Mouse (Mus musculus): ENCODE results near the gene Calm3. TPM values are rescaled to one million over a fixed set of nuclear protein-coding genes. Genes with fewer than 3 reads are reported as not detected.

Gene Calm3
- total and polyA plus RNA-seq, 2 experiments from 2014 or later, result 441 to 2,018 TPM

GRCm38 (mm10) chr7:16874190-16874589 is 49.7 kb downstream of the Calm3 start:
- no peak overlapping the region for H3K9ac ChIP-seq (replicated peaks; ENCODE audit: low read length)
- WGBS, result 5% methylated on average over 17 of the region's 17 CpGs
- TF ChIP-seq CTCF (IDR thresholded peaks at IDR 0.05; ENCODE audit: low read depth), result peak; percentile 86

GRCm38 (mm10) chr7:16873392-16873791 is 50.5 kb downstream of the Calm3 start:
- no peaks in the 10 kb centered on the region for H3K9me3 ChIP-seq (ENCODE audit: low read length)
- TF ChIP-seq CTCF (IDR thresholded peaks at IDR 0.05; ENCODE audit: low read depth), result peak; percentile 26; the same call in 1 of the 2 replicates
- ATAC-seq (no peak), DNase-seq (ENCODE audit: low spot score) (no peak)
- WGBS, result 95% methylated on average over 4 of the region's 4 CpGs
- no peak overlapping the region for H3K27ac ChIP-seq
- H3K27me3 ChIP-seq (ENCODE audit: insufficient read depth, low read length), result no peaks in the 10 kb centered on the region
- H3K36me3 ChIP-seq (ENCODE audit: insufficient read depth, low read length), result no peaks in the 10 kb centered on the region
- H3K4me3 ChIP-seq (ENCODE audit: low read length), result no peak overlapping the region
- H3K9ac ChIP-seq (replicated peaks; ENCODE audit: low read length), result no peak overlapping the region
- peaks cover 5% of the 10 kb centered on the region for H3K4me1 ChIP-seq (ENCODE audit: insufficient read depth, low read length)
- peak overlapping the region; percentile 25; the same call in 1 of the 2 replicates for H3K4me2 ChIP-seq (ENCODE audit: low read depth, low read length)

More at GRCm38 (mm10) chr7:16874190-16874589, 49.7 kb downstream of the Calm3 start:
- H3K4me3 ChIP-seq (ENCODE audit: low read length), result peak overlapping the region; percentile 25
- ATAC-seq (no peak), DNase-seq (ENCODE audit: low spot score) (peak; percentile 81)
- H3K27me3 ChIP-seq (ENCODE audit: insufficient read depth, low read length), result no peaks in the 10 kb centered on the region
- peaks cover 5% of the 10 kb centered on the region for H3K4me1 ChIP-seq (ENCODE audit: insufficient read depth, low read length)
- peak overlapping the region; percentile 72 for H3K27ac ChIP-seq
- peak overlapping the region; percentile 25; the same call in 1 of the 2 replicates for H3K4me2 ChIP-seq (ENCODE audit: low read depth, low read length)
- no peaks in the 10 kb centered on the region for H3K36me3 ChIP-seq (ENCODE audit: insufficient read depth, low read length)
- no peaks in the 10 kb centered on the region for H3K9me3 ChIP-seq (ENCODE audit: low read length)

GRCm38 (mm10) chr7:16872478-16872877 is 51.4 kb downstream of the Calm3 start:
- WGBS, result 93% methylated on average over 9 of the region's 9 CpGs
- no peaks in the 10 kb centered on the region for H3K9me3 ChIP-seq (ENCODE audit: low read length)
- TF ChIP-seq CTCF (IDR thresholded peaks at IDR 0.05; ENCODE audit: low read depth), result no peak
- no peak for ATAC-seq
- H3K27me3 ChIP-seq (ENCODE audit: insufficient read depth, low read length), result no peaks in the 10 kb centered on the region
- H3K36me3 ChIP-seq (ENCODE audit: insufficient read depth, low read length), result no peaks in the 10 kb centered on the region
- no peak overlapping the region for H3K4me2 ChIP-seq (ENCODE audit: low read depth, low read length)
- no peak overlapping the region for H3K27ac ChIP-seq
- no peak for DNase-seq (ENCODE audit: low spot score)
- peaks cover 5% of the 10 kb centered on the region for H3K4me1 ChIP-seq (ENCODE audit: insufficient read depth, low read length)
- H3K4me3 ChIP-seq (ENCODE audit: low read length), result no peak overlapping the region
- H3K9ac ChIP-seq (replicated peaks; ENCODE audit: low read length), result no peak overlapping the region

GRCm38 (mm10) chr7:16871600-16871999 is 52.3 kb downstream of the Calm3 start:
- Histone ChIP-seq H3K27me3 (ENCODE audit: insufficient read depth, low read length) (no peaks in the 10 kb centered on the region), H3K9me3 (ENCODE audit: low read length) (no peaks in the 10 kb centered on the region), H3K36me3 (ENCODE audit: insufficient read depth, low read length) (no peaks in the 10 kb centered on the region), H3K9ac (replicated peaks; ENCODE audit: low read length) (no peak overlapping the region), H3K27ac (no peak overlapping the region), H3K4me2 (ENCODE audit: low read depth, low read length) (no peak overlapping the region), H3K4me1 (ENCODE audit: insufficient read depth, low read length) (no peaks in the 10 kb centered on the region; the same call in 1 of the 2 replicates), H3K4me3 (ENCODE audit: low read length) (no peak overlapping the region)
- WGBS, result 87% methylated on average over 10 of the region's 10 CpGs
- no peak for TF ChIP-seq CTCF (IDR thresholded peaks at IDR 0.05; ENCODE audit: low read depth)
- DNase-seq (ENCODE audit: low spot score) (no peak), ATAC-seq (no peak)

- DNase-seq (ENCODE audit: low spot score) (peak; percentile 97), ATAC-seq (peak; percentile 99)
- Histone ChIP-seq H3K9ac (replicated peaks; ENCODE audit: low read length) (peak overlapping the region; percentile 57; the same call in 1 of the 2 replicates), H3K27me3 (ENCODE audit: insufficient read depth, low read length) (no peaks in the 10 kb centered on the region), H3K27ac (peak overlapping the region; percentile 93), H3K4me2 (ENCODE audit: low read depth, low read length) (peak overlapping the region; percentile 61), H3K4me3 (ENCODE audit: low read length) (peak overlapping the region; percentile 38), H3K9me3 (ENCODE audit: low read length) (no peaks in the 10 kb centered on the region), H3K36me3 (ENCODE audit: insufficient read depth, low read length) (no peaks in the 10 kb centered on the region; the same call in 1 of the 2 replicates), H3K4me1 (ENCODE audit: insufficient read depth, low read length) (no peaks in the 10 kb centered on the region)
- WGBS, result 12% methylated on average over 16 of the region's 16 CpGs
- TF ChIP-seq CTCF (IDR thresholded peaks at IDR 0.05; ENCODE audit: low read depth), result no peak
These were observed 54.4 kb downstream of the Calm3 start for GRCm38 (mm10) chr7:16869497-16869896.

- Histone ChIP-seq H3K4me3 (ENCODE audit: low read length) (no peak overlapping the region), H3K27ac (no peak overlapping the region), H3K27me3 (ENCODE audit: insufficient read depth, low read length) (no peaks in the 10 kb centered on the region), H3K9me3 (ENCODE audit: low read length) (no peaks in the 10 kb centered on the region), H3K36me3 (ENCODE audit: insufficient read depth, low read length) (no peaks in the 10 kb centered on the region; the same call in 1 of the 2 replicates), H3K4me2 (ENCODE audit: low read depth, low read length) (no peak overlapping the region), H3K9ac (replicated peaks; ENCODE audit: low read length) (no peak overlapping the region), H3K4me1 (ENCODE audit: insufficient read depth, low read length) (no peaks in the 10 kb centered on the region)
- 95% methylated on average over 3 of the region's 3 CpGs for WGBS
- no peak for ATAC-seq
- TF ChIP-seq CTCF (IDR thresholded peaks at IDR 0.05; ENCODE audit: low read depth), result no peak
- DNase-seq (ENCODE audit: low spot score), result no peak
These were observed 56.4 kb downstream of the Calm3 start for GRCm38 (mm10) chr7:16867488-16867887.

Other genes starting within 250 kb of the Calm3 start
- not detected in 2 replicates for gene Ceacam15, start 248.4 kb downstream of the Calm3 start, total RNA-seq (2014; rRNA removed)
- not detected in 2 replicates for gene Ceacam15, start 248.4 kb downstream of the Calm3 start, polyA plus RNA-seq (2015; fragmentation: Nextera tagmentation; extraction: Ambion mirVana)
- not detected in 2 replicates for gene Ceacam9, start 202.2 kb downstream of the Calm3 start, total RNA-seq (2014; rRNA removed)
- 0.67 and 0.68 TPM in 2 replicates for gene Ceacam9, start 202.2 kb downstream of the Calm3 start, polyA plus RNA-seq (2015; fragmentation: Nextera tagmentation; extraction: Ambion mirVana)
- 556 and 619 TPM in 2 replicates for gene Ap2s1, start 185.7 kb downstream of the Calm3 start, total RNA-seq (2014; rRNA removed)
- gene Ap2s1, start 185.7 kb downstream of the Calm3 start, polyA plus RNA-seq (2015; fragmentation: Nextera tagmentation; extraction: Ambion mirVana), result 501 and 524 TPM in 2 replicates
- gene Slc1a5, start 142.8 kb downstream of the Calm3 start, total RNA-seq (2014; rRNA removed), result 18.1 and 19.2 TPM in 2 replicates
- 9.5 and 9.7 TPM in 2 replicates for gene Slc1a5, start 142.8 kb downstream of the Calm3 start, polyA plus RNA-seq (2015; fragmentation: Nextera tagmentation; extraction: Ambion mirVana)
- gene Strn4, start 108.2 kb downstream of the Calm3 start, total RNA-seq (2014; rRNA removed), result 234 and 248 TPM in 2 replicates
- 128 and 141 TPM in 2 replicates for gene Strn4, start 108.2 kb downstream of the Calm3 start, polyA plus RNA-seq (2015; fragmentation: Nextera tagmentation; extraction: Ambion mirVana)
- 63.1 and 73.8 TPM in 2 replicates for gene Fkrp, start 107.4 kb downstream of the Calm3 start, total RNA-seq (2014; rRNA removed)
- gene Fkrp, start 107.4 kb downstream of the Calm3 start, polyA plus RNA-seq (2015; fragmentation: Nextera tagmentation; extraction: Ambion mirVana), result 45.2 and 45.4 TPM in 2 replicates
- 4.3 and 5.4 TPM in 2 replicates for gene Prkd2, start 81.2 kb downstream of the Calm3 start, total RNA-seq (2014; rRNA removed)
- 4.3 and 4.8 TPM in 2 replicates for gene Prkd2, start 81.2 kb downstream of the Calm3 start, polyA plus RNA-seq (2015; fragmentation: Nextera tagmentation; extraction: Ambion mirVana)
- 85.9 and 95.6 TPM in 2 replicates for gene Dact3, start 48.8 kb downstream of the Calm3 start, total RNA-seq (2014; rRNA removed)
- gene Dact3, start 48.8 kb downstream of the Calm3 start, polyA plus RNA-seq (2015; fragmentation: Nextera tagmentation; extraction: Ambion mirVana), result 7.2 TPM in 2 replicates
- 4.1 TPM in 1 of 2 replicates, not detected in the other for gene Gng8, start 32.3 kb downstream of the Calm3 start, total RNA-seq (2014; rRNA removed)
- 0.62 and 4.7 TPM in 2 replicates for gene Gng8, start 32.3 kb downstream of the Calm3 start, polyA plus RNA-seq (2015; fragmentation: Nextera tagmentation; extraction: Ambion mirVana)
- gene Ptgir, start 17.6 kb downstream of the Calm3 start, total RNA-seq (2014; rRNA removed), result 0.18 and 0.21 TPM in 2 replicates
- gene Ptgir, start 17.6 kb downstream of the Calm3 start, polyA plus RNA-seq (2015; fragmentation: Nextera tagmentation; extraction: Ambion mirVana), result 0.05 TPM in 2 replicates
- 106 and 118 TPM in 2 replicates for gene Pnmal2, start 20.6 kb upstream of the Calm3 start, total RNA-seq (2014; rRNA removed)
- 138 and 139 TPM in 2 replicates for gene Pnmal2, start 20.6 kb upstream of the Calm3 start, polyA plus RNA-seq (2015; fragmentation: Nextera tagmentation; extraction: Ambion mirVana)
- gene Pnmal1, start 35.6 kb upstream of the Calm3 start, total RNA-seq (2014; rRNA removed), result 22.7 and 24.3 TPM in 2 replicates
- 40.9 and 41.2 TPM in 2 replicates for gene Pnmal1, start 35.6 kb upstream of the Calm3 start, polyA plus RNA-seq (2015; fragmentation: Nextera tagmentation; extraction: Ambion mirVana)
- gene Gm42372, start 59.0 kb upstream of the Calm3 start, total RNA-seq (2014; rRNA removed), result 36.9 and 41.7 TPM in 2 replicates
- gene Gm42372, start 59.0 kb upstream of the Calm3 start, polyA plus RNA-seq (2015; fragmentation: Nextera tagmentation; extraction: Ambion mirVana), result 8.2 and 8.9 TPM in 2 replicates
- gene Ccdc8, start 68.6 kb upstream of the Calm3 start, total RNA-seq (2014; rRNA removed), result 6.0 and 7.1 TPM in 2 replicates
- gene Ccdc8, start 68.6 kb upstream of the Calm3 start, polyA plus RNA-seq (2015; fragmentation: Nextera tagmentation; extraction: Ambion mirVana), result 3.0 and 3.6 TPM in 2 replicates
- 68.9 and 86.0 TPM in 2 replicates for gene Ppp5c, start 103.8 kb upstream of the Calm3 start, total RNA-seq (2014; rRNA removed)
- 140 and 143 TPM in 2 replicates for gene Ppp5c, start 103.8 kb upstream of the Calm3 start, polyA plus RNA-seq (2015; fragmentation: Nextera tagmentation; extraction: Ambion mirVana)
- gene Hif3a, start 138.3 kb upstream of the Calm3 start, total RNA-seq (2014; rRNA removed), result 5.7 and 22.1 TPM in 2 replicates
- gene Hif3a, start 138.3 kb upstream of the Calm3 start, polyA plus RNA-seq (2015; fragmentation: Nextera tagmentation; extraction: Ambion mirVana), result 2.5 and 3.4 TPM in 2 replicates
- gene Psg16, start 149.9 kb upstream of the Calm3 start, total RNA-seq (2014; rRNA removed), result 3.4 and 4.4 TPM in 2 replicates
- 5.8 and 6.6 TPM in 2 replicates for gene Psg16, start 149.9 kb upstream of the Calm3 start, polyA plus RNA-seq (2015; fragmentation: Nextera tagmentation; extraction: Ambion mirVana)
- gene Ceacam3, start 226.2 kb upstream of the Calm3 start, total RNA-seq (2014; rRNA removed), result 0.37 and 0.58 TPM in 2 replicates
- 0.05 TPM in 2 replicates for gene Ceacam3, start 226.2 kb upstream of the Calm3 start, polyA plus RNA-seq (2015; fragmentation: Nextera tagmentation; extraction: Ambion mirVana)